17 mouse cellular contexts compared by ENCODE assay signal in the genomic region with DNA sequence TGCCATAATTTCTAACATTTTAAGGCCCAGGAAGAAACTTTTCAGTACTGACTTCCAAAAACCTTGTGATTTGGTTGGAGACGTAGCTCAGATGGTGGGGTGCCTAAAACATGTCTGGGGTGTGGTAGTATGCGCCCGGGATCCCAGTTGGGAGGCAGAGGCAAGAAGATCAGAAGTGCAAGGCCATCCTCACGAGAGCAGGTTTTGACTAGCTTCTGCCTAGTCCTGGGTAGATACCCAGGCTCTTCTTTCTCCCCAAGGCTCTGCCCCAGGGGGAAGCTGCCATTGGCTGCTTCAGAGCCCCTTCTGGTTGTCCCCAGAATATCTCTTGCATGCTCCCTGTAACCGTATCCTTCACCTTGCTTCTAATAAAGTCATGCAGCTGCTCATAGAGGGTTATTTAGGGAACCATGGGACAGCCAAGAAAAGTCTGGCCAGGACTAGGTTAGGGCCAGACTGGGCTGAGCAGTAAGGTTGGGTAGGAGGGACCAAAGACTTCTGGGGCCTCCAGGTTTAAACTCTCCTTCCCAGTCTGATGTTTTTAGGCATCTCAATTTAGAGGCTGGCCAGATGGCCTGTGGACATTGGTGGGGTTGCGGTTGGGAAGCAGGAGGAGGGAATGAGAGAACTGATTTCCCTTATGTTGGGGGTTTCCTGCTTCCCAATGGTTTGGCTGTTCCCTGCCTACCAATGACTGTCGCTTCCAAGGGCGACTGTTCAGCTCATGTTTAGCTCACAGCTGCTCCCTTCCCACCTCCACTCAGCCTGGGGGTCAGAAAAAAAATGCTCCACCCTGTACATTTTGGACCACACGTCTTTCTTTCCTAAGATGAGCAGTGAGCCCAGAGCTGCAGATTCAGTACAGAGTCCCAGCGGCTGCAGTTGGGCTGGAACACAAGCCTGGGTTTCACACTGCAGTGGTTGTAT. TPM values are rescaled to one million over a fixed set of nuclear protein-coding genes. Genes with fewer than 3 reads are reported as not detected.
DNase-seq lines count a peak whose midpoint lies in the region; ATAC-seq and TF ChIP-seq lines count a peak whose summit lies in the region.
"Had no signal": no experiment of that assay in that cellular context is flagged by ENCODE, and none has a peak within 500 bp of the region (broad histone marks: within the 10 kb centered on the region; RNA-seq: fewer than 3 reads in every experiment).

No protein-coding gene starts in this region.

- no peaks in the 10 kb centered on the region for H3K27me3 ChIP-seq in embryonic facial prominence, embryonic 14.5 days (replicated peaks; ENCODE audit: control insufficient read depth, insufficient read depth, low read length)
- H3K27me3 ChIP-seq in embryonic facial prominence, embryonic 10.5 days (replicated peaks; ENCODE audit: low read depth, poor library complexity, severe bottlenecking) = no peaks in the 10 kb centered on the region
- H3K27me3 ChIP-seq in intestine, postnatal 0 days (replicated peaks; ENCODE audit: control insufficient read depth, insufficient read depth, low read length) = no peaks in the 10 kb centered on the region
- H3K27me3 ChIP-seq in intestine, embryonic 15.5 days (replicated peaks) = no peaks in the 10 kb centered on the region
- H3K27me3 ChIP-seq in liver, embryonic 16.5 days (ENCODE audit: control insufficient read depth, insufficient read depth, low read depth, low read length) = no peaks in the 10 kb centered on the region
- H3K27me3 ChIP-seq: limb, embryonic 12.5 days had no signal

- H3K4me2 ChIP-seq in embryonic facial prominence, embryonic 14.5 days (ENCODE audit: low read depth, low read length) = no peak overlapping the region
- H3K4me2 ChIP-seq in intestine, postnatal 0 days (replicated peaks; ENCODE audit: low read depth) = no peak overlapping the region
- no peak overlapping the region for H3K4me2 ChIP-seq in intestine, embryonic 15.5 days (replicated peaks)
- 0 out of 2 replicates have a peak overlapping the region, but pooled peaks have one; percentile 49 for H3K4me2 ChIP-seq in liver, embryonic 16.5 days (ENCODE audit: low read depth, low read length)
- H3K4me2 ChIP-seq: limb, embryonic 12.5 days had no signal

- H3K27ac ChIP-seq in embryonic facial prominence, embryonic 14.5 days (replicated peaks; ENCODE audit: low read depth, low read length) = no peak overlapping the region
- H3K27ac ChIP-seq in embryonic facial prominence, embryonic 10.5 days (replicated peaks) = no peak overlapping the region
- H3K27ac ChIP-seq in intestine, postnatal 0 days (ENCODE audit: low read depth, low read length) = peak overlapping the region; percentile 54; the same call in 1 of the 2 replicates
- no peak overlapping the region for H3K27ac ChIP-seq in intestine, embryonic 15.5 days
- H3K27ac ChIP-seq in liver, embryonic 16.5 days (ENCODE audit: low read length) = peak overlapping the region; percentile 66; the same call in 1 of the 2 replicates
- H3K27ac ChIP-seq: forebrain, embryonic 10.5 days; hindbrain, postnatal 0 days had no signal

- H3K9ac ChIP-seq in embryonic facial prominence, embryonic 14.5 days (ENCODE audit: low read depth, low read length) = no peak overlapping the region
- no peak overlapping the region for H3K9ac ChIP-seq in intestine, postnatal 0 days (ENCODE audit: low read depth, low read length)
- H3K9ac ChIP-seq in intestine, embryonic 15.5 days = no peak overlapping the region
- no peak overlapping the region for H3K9ac ChIP-seq in liver, embryonic 16.5 days (ENCODE audit: low read depth, low read length)
- H3K9ac ChIP-seq: limb, embryonic 12.5 days had no signal

- no peaks in the 10 kb centered on the region for H3K9me3 ChIP-seq in embryonic facial prominence, embryonic 14.5 days (ENCODE audit: control insufficient read depth, low read length)
- H3K9me3 ChIP-seq in embryonic facial prominence, embryonic 10.5 days = no peaks in the 10 kb centered on the region
- H3K9me3 ChIP-seq in intestine, postnatal 0 days (ENCODE audit: control insufficient read depth) = no peaks in the 10 kb centered on the region
- H3K9me3 ChIP-seq in intestine, embryonic 15.5 days = no peaks in the 10 kb centered on the region
- H3K9me3 ChIP-seq in liver, embryonic 16.5 days (replicated peaks; ENCODE audit: control insufficient read depth, low read length) = no peaks in the 10 kb centered on the region
- H3K9me3 ChIP-seq: forebrain, embryonic 10.5 days; limb, embryonic 12.5 days had no signal

- intact Hi-C loops in gastrocnemius, postnatal 14 days (cut with DNase I; ENCODE audit: low total_unique reads) = no loop called here

- H3K4me3 ChIP-seq in embryonic facial prominence, embryonic 14.5 days (ENCODE audit: low read depth, low read length) = no peak overlapping the region
- H3K4me3 ChIP-seq in embryonic facial prominence, embryonic 10.5 days = no peak overlapping the region
- no peak overlapping the region for H3K4me3 ChIP-seq in intestine, postnatal 0 days (ENCODE audit: low read depth, low read length)
- no peak overlapping the region for H3K4me3 ChIP-seq in intestine, embryonic 15.5 days (replicated peaks)
- H3K4me3 ChIP-seq in liver, embryonic 16.5 days (ENCODE audit: low read depth, low read length) = no peak overlapping the region
- H3K4me3 ChIP-seq: forebrain, embryonic 10.5 days; limb, embryonic 12.5 days had no signal

- TF ChIP-seq CTCF in intestine, postnatal 0 days (IDR thresholded peaks at IDR 0.05; ENCODE audit: low read depth) = no peak

- 78% methylated on average over 10 of the region's 10 CpGs for WGBS in embryonic facial prominence, embryonic 14.5 days
- WGBS in embryonic facial prominence, embryonic 10.5 days = 87% methylated on average over 10 of the region's 10 CpGs
- WGBS in intestine, postnatal 0 days = 84% methylated on average over 10 of the region's 10 CpGs
- WGBS in intestine, embryonic 15.5 days = 89% methylated on average over 10 of the region's 10 CpGs
- WGBS in liver, embryonic 16.5 days (ENCODE audit: insufficient replicate concordance) = 77% methylated on average over 10 of the region's 10 CpGs

- peak; percentile 72 for ATAC-seq in embryonic facial prominence, embryonic 14.5 days (ENCODE audit: low read depth)
- ATAC-seq in intestine, postnatal 0 days = no peak
- ATAC-seq in intestine, embryonic 15.5 days = no peak
- ATAC-seq in liver, embryonic 16.5 days (ENCODE audit: low read depth) = no peak
- ATAC-seq: hindbrain, postnatal 0 days had no signal

- peaks cover 2% of the 10 kb centered on the region; the same call in 1 of the 2 replicates for H3K4me1 ChIP-seq in embryonic facial prominence, embryonic 14.5 days (ENCODE audit: control insufficient read depth, insufficient read depth, low read length)
- H3K4me1 ChIP-seq in embryonic facial prominence, embryonic 10.5 days = no peaks in the 10 kb centered on the region
- no peaks in the 10 kb centered on the region for H3K4me1 ChIP-seq in intestine, postnatal 0 days (replicated peaks; ENCODE audit: control insufficient read depth, insufficient read depth, low read length)
- peaks cover 3% of the 10 kb centered on the region; the same call in 1 of the 2 replicates for H3K4me1 ChIP-seq in intestine, embryonic 15.5 days (replicated peaks)
- H3K4me1 ChIP-seq in liver, embryonic 16.5 days (ENCODE audit: control insufficient read depth, low read depth, low read length) = peaks cover 37% of the 10 kb centered on the region
- H3K4me1 ChIP-seq: limb, embryonic 12.5 days had no signal

- DNase-seq in embryonic facial prominence, embryonic 14.5 days (ENCODE audit: low spot score) = peak; percentile 13
- no peak for DNase-seq in embryonic facial prominence, embryonic 10.5 days (ENCODE audit: low spot score)
- peak; percentile 30 for DNase-seq in gastrocnemius, postnatal 14 days
- no peak for DNase-seq in embryo, embryonic 10 days (ENCODE audit: low spot score)
- no peak for DNase-seq in spleen, postnatal 4 days (ENCODE audit: low spot score in 2 of 2)
- DNase-seq: embryo, embryonic 11 days; layer of hippocampus, adult 9-11 months; lung, postnatal 36 days; midbrain, embryonic 14.5 days; right cerebral cortex, adult 18-20 months; thymus, adult 2 months had no signal

- H3K36me3 ChIP-seq in embryonic facial prominence, embryonic 14.5 days (ENCODE audit: control insufficient read depth, insufficient read depth, low read length) = peaks cover 42% of the 10 kb centered on the region
- peaks cover 72% of the 10 kb centered on the region for H3K36me3 ChIP-seq in embryonic facial prominence, embryonic 10.5 days (replicated peaks)
- peaks cover 20% of the 10 kb centered on the region for H3K36me3 ChIP-seq in intestine, postnatal 0 days (ENCODE audit: control insufficient read depth, insufficient read depth)
- H3K36me3 ChIP-seq in intestine, embryonic 15.5 days = no peaks in the 10 kb centered on the region
- 0 out of 2 replicates have a peak, but pooled peaks cover 2% of the 10 kb centered on the region for H3K36me3 ChIP-seq in liver, embryonic 16.5 days (ENCODE audit: control insufficient read depth, insufficient read depth)

RNA-seq across cellular contexts. Expression of a gene that starts 21.6 kb away (rescaled TPM):
- 27.2 and 29.4 TPM in 2 replicates for polyA plus RNA-seq in embryonic facial prominence, embryonic 14.5 days (2014; fragmentation: Nextera tagmentation; extraction: Ambion mirVana)
- polyA plus RNA-seq in embryonic facial prominence, embryonic 10.5 days (2016; fragmentation: Nextera tagmentation; extraction: Ambion mirVana) = 46.6 and 47.3 TPM in 2 replicates
- 7.3 and 8.6 TPM in 2 replicates for polyA plus RNA-seq in intestine, postnatal 0 days (2015; fragmentation: Nextera tagmentation; extraction: Ambion mirVana)
- 26.5 and 27.4 TPM in 2 replicates for polyA plus RNA-seq in intestine, embryonic 15.5 days (2015; fragmentation: Nextera tagmentation; extraction: Ambion mirVana)
- 1 to 10 TPM; 6.8 to 7.0 TPM for total RNA-seq in gastrocnemius, postnatal 14 days (2021)
- 12.5 and 12.9 TPM in 2 replicates for polyA plus RNA-seq in liver, embryonic 16.5 days (2015; fragmentation: Nextera tagmentation; extraction: Ambion mirVana)

RNA-seq across cellular contexts. Expression of a gene that starts 22.7 kb away (rescaled TPM):
- 62.2 and 69.6 TPM in 2 replicates for polyA plus RNA-seq in embryonic facial prominence, embryonic 14.5 days (2014; fragmentation: Nextera tagmentation; extraction: Ambion mirVana)
- 36.6 and 39.8 TPM in 2 replicates for polyA plus RNA-seq in embryonic facial prominence, embryonic 10.5 days (2016; fragmentation: Nextera tagmentation; extraction: Ambion mirVana)
- polyA plus RNA-seq in intestine, postnatal 0 days (2015; fragmentation: Nextera tagmentation; extraction: Ambion mirVana) = 15.6 and 17.3 TPM in 2 replicates
- 27.9 and 28.4 TPM in 2 replicates for polyA plus RNA-seq in intestine, embryonic 15.5 days (2015; fragmentation: Nextera tagmentation; extraction: Ambion mirVana)
- total RNA-seq in gastrocnemius, postnatal 14 days (2021) = 1,000 to 10,000 TPM; 1,399 to 1,520 TPM
- polyA plus RNA-seq in liver, embryonic 16.5 days (2015; fragmentation: Nextera tagmentation; extraction: Ambion mirVana) = 21.1 and 22.7 TPM in 2 replicates

RNA-seq across cellular contexts. Expression of a gene that starts 50.3 kb away (rescaled TPM):
- polyA plus RNA-seq in embryonic facial prominence, embryonic 14.5 days (2014; fragmentation: Nextera tagmentation; extraction: Ambion mirVana) = 58.4 and 62.5 TPM in 2 replicates
- polyA plus RNA-seq in embryonic facial prominence, embryonic 10.5 days (2016; fragmentation: Nextera tagmentation; extraction: Ambion mirVana) = 38.0 and 43.2 TPM in 2 replicates
- 41.9 and 46.6 TPM in 2 replicates for polyA plus RNA-seq in intestine, postnatal 0 days (2015; fragmentation: Nextera tagmentation; extraction: Ambion mirVana)
- 46.6 and 49.5 TPM in 2 replicates for polyA plus RNA-seq in intestine, embryonic 15.5 days (2015; fragmentation: Nextera tagmentation; extraction: Ambion mirVana)
- total RNA-seq in gastrocnemius, postnatal 14 days (2021) = 100 to 1,000 TPM; 146 to 157 TPM
- 22.3 and 22.8 TPM in 2 replicates for polyA plus RNA-seq in liver, embryonic 16.5 days (2015; fragmentation: Nextera tagmentation; extraction: Ambion mirVana)

RNA-seq across cellular contexts. Expression of a gene that starts 51.8 kb away (rescaled TPM):
- polyA plus RNA-seq in embryonic facial prominence, embryonic 14.5 days (2014; fragmentation: Nextera tagmentation; extraction: Ambion mirVana) = 2.0 and 2.5 TPM in 2 replicates
- 2.1 and 2.5 TPM in 2 replicates for polyA plus RNA-seq in embryonic facial prominence, embryonic 10.5 days (2016; fragmentation: Nextera tagmentation; extraction: Ambion mirVana)
- 0.87 and 1.2 TPM in 2 replicates for polyA plus RNA-seq in intestine, postnatal 0 days (2015; fragmentation: Nextera tagmentation; extraction: Ambion mirVana)
- 1.6 and 1.7 TPM in 2 replicates for polyA plus RNA-seq in intestine, embryonic 15.5 days (2015; fragmentation: Nextera tagmentation; extraction: Ambion mirVana)
- total RNA-seq in gastrocnemius, postnatal 14 days (2021) = not detected
- 0.07 TPM in 1 of 2 replicates, not detected in the other for polyA plus RNA-seq in liver, embryonic 16.5 days (2015; fragmentation: Nextera tagmentation; extraction: Ambion mirVana)

Comparison
In these comparisons a context has a peak if more than half of its experiments do, and no peak if none do; other contexts are left out.
1. DNase-seq: peak in embryonic facial prominence, embryonic 14.5 days (single experiment) and gastrocnemius, postnatal 14 days (single experiment); none in embryonic facial prominence, embryonic 10.5 days (single experiment), embryo, embryonic 10 days (single experiment) and spleen, postnatal 4 days (0 of 2).
2. H3K27ac ChIP-seq: peak in intestine, postnatal 0 days (single experiment) and liver, embryonic 16.5 days (single experiment); none in embryonic facial prominence, embryonic 14.5 days (single experiment), embryonic facial prominence, embryonic 10.5 days (single experiment) and intestine, embryonic 15.5 days (single experiment).